In genomic region chr2:121507951-121508330, GRCm38 (mm10) we compare ENCODE assay signal across 9 mouse cellular contexts. TPM values are rescaled to one million over a fixed set of nuclear protein-coding genes. Genes with fewer than 3 reads are reported as not detected.
DNase-seq lines count a peak whose midpoint lies in the region; ATAC-seq lines count a peak whose summit lies in the region.
"Had no signal": no experiment of that assay in that cellular context is flagged by ENCODE, and none has a peak within 500 bp of the region (broad histone marks: within the 10 kb centered on the region; RNA-seq: fewer than 3 reads in every experiment).

No protein-coding gene starts in this region.

- no peak for ATAC-seq in kidney, embryonic 14.5 days (ENCODE audit: low FRiP score, low TSS enrichment)
- ATAC-seq in embryonic facial prominence, embryonic 12.5 days (ENCODE audit: insufficient number of reproducible peaks, insufficient read depth, low FRiP score, low TSS enrichment), result no peak
- no peak for ATAC-seq in neural tube, embryonic 12.5 days (ENCODE audit: low FRiP score, low read depth)
- ATAC-seq in monocyte, adult 5-6 weeks (replicated peaks; ENCODE audit: insufficient number of reproducible peaks, low FRiP score, low TSS enrichment, poor library complexity, severe bottlenecking), result no peak
- ATAC-seq: Patski had no signal

- H3K4me3 ChIP-seq in kidney, embryonic 14.5 days (ENCODE audit: low read length), result peak overlapping the region; percentile 54
- peak overlapping the region; percentile 49 for H3K4me3 ChIP-seq in embryonic facial prominence, embryonic 12.5 days
- H3K4me3 ChIP-seq in limb, embryonic 10.5 days, result peak overlapping the region; percentile 61
- H3K4me3 ChIP-seq in neural tube, embryonic 12.5 days, result peak overlapping the region; percentile 58

- no peaks in the 10 kb centered on the region for H3K27me3 ChIP-seq in kidney, embryonic 14.5 days (ENCODE audit: control insufficient read depth, insufficient read depth, low read length)
- H3K27me3 ChIP-seq in embryonic facial prominence, embryonic 12.5 days, result no peaks in the 10 kb centered on the region
- no peaks in the 10 kb centered on the region for H3K27me3 ChIP-seq in limb, embryonic 10.5 days (ENCODE audit: low read depth, poor library complexity, severe bottlenecking)
- no peaks in the 10 kb centered on the region for H3K27me3 ChIP-seq in neural tube, embryonic 12.5 days (replicated peaks)
- H3K27me3 ChIP-seq: Patski had no signal

- no peak overlapping the region for H3K27ac ChIP-seq in kidney, embryonic 14.5 days (ENCODE audit: low read depth, low read length)
- no peak overlapping the region for H3K27ac ChIP-seq in embryonic facial prominence, embryonic 12.5 days
- no peak overlapping the region for H3K27ac ChIP-seq in limb, embryonic 10.5 days
- H3K27ac ChIP-seq in neural tube, embryonic 12.5 days, result no peak overlapping the region

- H3K9ac ChIP-seq in kidney, embryonic 14.5 days (ENCODE audit: low read depth, low read length), result peak overlapping the region; percentile 68
- peak overlapping the region; percentile 53 for H3K9ac ChIP-seq in embryonic facial prominence, embryonic 12.5 days
- no peak overlapping the region for H3K9ac ChIP-seq in neural tube, embryonic 12.5 days

- peak overlapping the region; percentile 72 for H3K4me2 ChIP-seq in kidney, embryonic 14.5 days (replicated peaks; ENCODE audit: low read depth, low read length)
- peak overlapping the region; percentile 75 for H3K4me2 ChIP-seq in embryonic facial prominence, embryonic 12.5 days (replicated peaks)
- peak overlapping the region; percentile 74 for H3K4me2 ChIP-seq in neural tube, embryonic 12.5 days (replicated peaks)

- peaks cover 12% of the 10 kb centered on the region for H3K4me1 ChIP-seq in kidney, embryonic 14.5 days (ENCODE audit: control insufficient read depth, insufficient read depth, low read length)
- H3K4me1 ChIP-seq in embryonic facial prominence, embryonic 12.5 days, result peaks cover 11% of the 10 kb centered on the region; the same call in 1 of the 2 replicates
- H3K4me1 ChIP-seq in limb, embryonic 10.5 days, result peaks cover 18% of the 10 kb centered on the region
- peaks cover 15% of the 10 kb centered on the region for H3K4me1 ChIP-seq in neural tube, embryonic 12.5 days

- no peak for DNase-seq in kidney, adult 8-10 months
- no peak for DNase-seq in limb, embryonic 10.5 days (ENCODE audit: low spot score)
- DNase-seq in left cerebral cortex, postnatal 4 days, result no peak
- DNase-seq in kidney, adult 18-20 months, result no peak

- intact Hi-C loops in left cerebral cortex, postnatal 4 days (cut with DNase I), result no loop called here

- WGBS in kidney, embryonic 14.5 days, result 85% methylated on average over 2 of the region's 2 CpGs
- 84% methylated on average over 2 of the region's 2 CpGs for WGBS in embryonic facial prominence, embryonic 12.5 days
- 94% methylated on average over 2 of the region's 2 CpGs for WGBS in limb, embryonic 10.5 days
- 96% methylated on average over 2 of the region's 2 CpGs for WGBS in neural tube, embryonic 12.5 days

- peaks cover 14% of the 10 kb centered on the region for H3K36me3 ChIP-seq in kidney, embryonic 14.5 days (ENCODE audit: control insufficient read depth, insufficient read depth, low read length)
- peaks cover 14% of the 10 kb centered on the region for H3K36me3 ChIP-seq in embryonic facial prominence, embryonic 12.5 days
- H3K36me3 ChIP-seq in limb, embryonic 10.5 days, result peaks cover 54% of the 10 kb centered on the region
- peaks cover 11% of the 10 kb centered on the region for H3K36me3 ChIP-seq in neural tube, embryonic 12.5 days

- H3K9me3 ChIP-seq in kidney, embryonic 14.5 days (ENCODE audit: control insufficient read depth, low read length), result no peaks in the 10 kb centered on the region
- H3K9me3 ChIP-seq in embryonic facial prominence, embryonic 12.5 days, result no peaks in the 10 kb centered on the region
- no peaks in the 10 kb centered on the region for H3K9me3 ChIP-seq in limb, embryonic 10.5 days (replicated peaks)
- no peaks in the 10 kb centered on the region for H3K9me3 ChIP-seq in neural tube, embryonic 12.5 days

RNA-seq across cellular contexts. Expression of gene Wdr76, which starts 1.4 kb away (rescaled TPM):
- polyA plus RNA-seq in kidney, embryonic 14.5 days (2014; fragmentation: Nextera tagmentation; extraction: Ambion mirVana), result 11.0 and 11.9 TPM in 2 replicates
- 8.0 and 8.2 TPM in 2 replicates for polyA plus RNA-seq in embryonic facial prominence, embryonic 12.5 days (2016; fragmentation: Nextera tagmentation; extraction: Ambion mirVana)
- 9.1 and 10.3 TPM in 2 replicates for polyA plus RNA-seq in limb, embryonic 10.5 days (2016; fragmentation: Nextera tagmentation; extraction: Ambion mirVana)
- polyA plus RNA-seq in neural tube, embryonic 12.5 days (2016; fragmentation: Nextera tagmentation; extraction: Ambion mirVana), result 8.1 and 8.5 TPM in 2 replicates
- total RNA-seq in left cerebral cortex, postnatal 4 days (2021), result 1 to 10 TPM; 4.5 to 5.8 TPM
- 8.2 to 13.5 TPM (median 10.6 TPM) in 3 replicates for total RNA-seq in monocyte, adult 5-6 weeks (2017)

RNA-seq across cellular contexts. Expression of gene Mfap1a, which starts 1.5 kb away (rescaled TPM):
- polyA plus RNA-seq in kidney, embryonic 14.5 days (2014; fragmentation: Nextera tagmentation; extraction: Ambion mirVana), result 21.5 and 28.0 TPM in 2 replicates
- polyA plus RNA-seq in embryonic facial prominence, embryonic 12.5 days (2016; fragmentation: Nextera tagmentation; extraction: Ambion mirVana), result 32.5 and 33.0 TPM in 2 replicates
- polyA plus RNA-seq in limb, embryonic 10.5 days (2016; fragmentation: Nextera tagmentation; extraction: Ambion mirVana), result 24.3 and 29.7 TPM in 2 replicates
- polyA plus RNA-seq in neural tube, embryonic 12.5 days (2016; fragmentation: Nextera tagmentation; extraction: Ambion mirVana), result 32.0 and 35.3 TPM in 2 replicates
- 10 to 100 TPM; 30.5 to 32.4 TPM for total RNA-seq in left cerebral cortex, postnatal 4 days (2021)
- total RNA-seq in monocyte, adult 5-6 weeks (2017), result 80.7 to 102 TPM (median 84.5 TPM) in 3 replicates

RNA-seq across cellular contexts. Expression of gene Mfap1b, which starts 34.1 kb away (rescaled TPM):
- 47.8 and 53.2 TPM in 2 replicates for polyA plus RNA-seq in kidney, embryonic 14.5 days (2014; fragmentation: Nextera tagmentation; extraction: Ambion mirVana)
- polyA plus RNA-seq in embryonic facial prominence, embryonic 12.5 days (2016; fragmentation: Nextera tagmentation; extraction: Ambion mirVana), result 62.6 and 64.2 TPM in 2 replicates
- 44.5 and 54.5 TPM in 2 replicates for polyA plus RNA-seq in limb, embryonic 10.5 days (2016; fragmentation: Nextera tagmentation; extraction: Ambion mirVana)
- polyA plus RNA-seq in neural tube, embryonic 12.5 days (2016; fragmentation: Nextera tagmentation; extraction: Ambion mirVana), result 74.2 and 77.8 TPM in 2 replicates
- 10 to 100 TPM; 33.9 to 37.8 TPM for total RNA-seq in left cerebral cortex, postnatal 4 days (2021)
- 89.4 to 102 TPM (median 99.0 TPM) in 3 replicates for total RNA-seq in monocyte, adult 5-6 weeks (2017)

RNA-seq across cellular contexts. Expression of gene Serinc4, which starts 51.4 kb away (rescaled TPM):
- polyA plus RNA-seq in kidney, embryonic 14.5 days (2014; fragmentation: Nextera tagmentation; extraction: Ambion mirVana), result 0.20 and 0.24 TPM in 2 replicates
- not detected in 2 replicates for polyA plus RNA-seq in embryonic facial prominence, embryonic 12.5 days (2016; fragmentation: Nextera tagmentation; extraction: Ambion mirVana)
- 0.10 TPM in 1 of 2 replicates, not detected in the other for polyA plus RNA-seq in limb, embryonic 10.5 days (2016; fragmentation: Nextera tagmentation; extraction: Ambion mirVana)
- polyA plus RNA-seq in neural tube, embryonic 12.5 days (2016; fragmentation: Nextera tagmentation; extraction: Ambion mirVana), result 0.46 and 0.79 TPM in 2 replicates
- 1 to 10 TPM; 2.7 to 3.0 TPM for total RNA-seq in left cerebral cortex, postnatal 4 days (2021)
- total RNA-seq in monocyte, adult 5-6 weeks (2017), result 6.2 to 6.5 TPM (median 6.3 TPM) in 3 replicates

RNA-seq across cellular contexts. Expression of gene Hypk, which starts 54.9 kb away (rescaled TPM):
- 116 and 147 TPM in 2 replicates for polyA plus RNA-seq in kidney, embryonic 14.5 days (2014; fragmentation: Nextera tagmentation; extraction: Ambion mirVana)
- polyA plus RNA-seq in embryonic facial prominence, embryonic 12.5 days (2016; fragmentation: Nextera tagmentation; extraction: Ambion mirVana), result 128 and 143 TPM in 2 replicates
- 172 and 201 TPM in 2 replicates for polyA plus RNA-seq in limb, embryonic 10.5 days (2016; fragmentation: Nextera tagmentation; extraction: Ambion mirVana)
- 97.6 and 113 TPM in 2 replicates for polyA plus RNA-seq in neural tube, embryonic 12.5 days (2016; fragmentation: Nextera tagmentation; extraction: Ambion mirVana)
- total RNA-seq in left cerebral cortex, postnatal 4 days (2021), result 10 to 100 TPM; 28.1 to 28.9 TPM
- total RNA-seq in monocyte, adult 5-6 weeks (2017), result 102 to 176 TPM (median 115 TPM) in 3 replicates
